Mouse (Mus musculus) thymus, adult 2 months (tissue): ENCODE measurements at regions not wholly inside any gene's neighbourhood (a gene's known extent, or its start where the extent isn't known, plus 50 kb on each side); places are given as distances from the start of the nearest gene placed in this dataset.

Experiments used
- DNase-seq: peaks from one replicate; pipeline ENCODE4 v3.0.0; 2021
- H3K27ac ChIP-seq: fragments of 200-500 bp; 2 replicates; pipeline ENCODE4 v1.5.1; 2012; ENCODE audit warnings: low read length, control low read depth; ENCODE audit not compliant: control insufficient read depth, insufficient read depth
- H3K27me3 ChIP-seq: fragments of 200-500 bp; 2 replicates; pipeline ENCODE4 v1.6.1; 2012; ENCODE audit warnings: mild to moderate bottlenecking, low read length, moderate library complexity, mixed read lengths; ENCODE audit not compliant: control insufficient read depth, insufficient read depth
- H3K36me3 ChIP-seq: fragments of 200-500 bp; 2 replicates; pipeline ENCODE4 v1.6.1; 2012; ENCODE audit warnings: mild to moderate bottlenecking, low read length, moderate library complexity; ENCODE audit not compliant: control insufficient read depth, insufficient read depth
- H3K4me1 ChIP-seq: fragments of 200-500 bp; replicated peaks from 2 replicates; pipeline ENCODE4 v1.6.1; 2012; ENCODE audit warnings: low read length; ENCODE audit not compliant: control insufficient read depth, insufficient read depth
- H3K4me3 ChIP-seq: fragments of 200-500 bp; 2 replicates; pipeline ENCODE4 v1.5.1; 2012; ENCODE audit warnings: mild to moderate bottlenecking, low read length, control low read depth, moderate library complexity; ENCODE audit not compliant: control insufficient read depth, insufficient read depth
- CTCF ChIP-seq: fragments of 200-500 bp; IDR thresholded peaks from 2 replicates; pipeline ENCODE4 v1.5.1; 2012; ENCODE audit warnings: mild to moderate bottlenecking, control low read depth, low read length, moderate library complexity, borderline replicate concordance; ENCODE audit not compliant: control insufficient read depth, poor library complexity, insufficient read depth; ENCODE audit errors: extremely low read depth
- POLR2A ChIP-seq: fragments of 200-500 bp; IDR thresholded peaks from 2 replicates; pipeline ENCODE4 v1.6.1; 2012; ENCODE audit warnings: mild to moderate bottlenecking, low read length, control low read depth, moderate library complexity; ENCODE audit not compliant: control insufficient read depth, poor library complexity, insufficient read depth; ENCODE audit errors: extremely low read depth
- WGBS: fragments of 180-500 bp; shearing (Covaris S2); methylation state at CpG from one replicate; pipeline ENCODE4 v1.1.7; 2018; 5-methylcytosine and 5-hydroxymethylcytosine counted together

DNA sequence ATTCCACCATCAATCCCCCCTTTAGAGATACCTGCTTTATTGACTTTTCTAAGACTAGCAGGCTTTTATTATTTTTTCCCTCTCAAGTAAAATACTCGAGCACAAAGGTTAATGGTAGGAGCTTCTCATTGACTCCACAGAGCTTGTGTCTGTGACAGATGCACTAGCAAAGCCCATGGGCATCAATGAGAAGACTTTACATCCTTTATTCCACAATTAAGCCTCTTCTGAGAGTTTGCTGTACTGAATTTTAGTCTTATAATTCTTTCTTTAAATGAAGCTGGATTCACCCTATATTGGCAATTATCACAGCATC, 119.2 kb upstream of the Fbxl7 start:
- Histone ChIP-seq H3K36me3 (no peaks in the 10 kb centered on the region), H3K27me3 (no peaks in the 10 kb centered on the region), H3K27ac (no peak overlapping the region), H3K4me3 (no peak overlapping the region), H3K4me1 (no peaks in the 10 kb centered on the region)
- whole genome bisulfite sequencing = 76% methylated on average over 1 of the region's 1 CpGs
- no peak for TF ChIP-seq CTCF
- no peak for TF ChIP-seq POLR2A
- DNase-seq = no peak

- H3K36me3 ChIP-seq = no peaks in the 10 kb centered on the region
- H3K4me1 ChIP-seq = no peaks in the 10 kb centered on the region
- no peak overlapping the region for H3K4me3 ChIP-seq
- 93% methylated on average over 5 of the region's 5 CpGs for WGBS
- no peak for TF ChIP-seq CTCF
- TF ChIP-seq POLR2A = no peak
- DNase-seq = no peak
- H3K27ac ChIP-seq = no peak overlapping the region
- H3K27me3 ChIP-seq = no peaks in the 10 kb centered on the region
Observed at GRCm38 (mm10) chr15:27020471-27020870, 125.1 kb upstream of the Fbxl7 start.

- DNase-seq = no peak
- no peaks in the 10 kb centered on the region for H3K36me3 ChIP-seq
- H3K4me1 ChIP-seq = no peaks in the 10 kb centered on the region
- H3K27ac ChIP-seq = no peak overlapping the region
- H3K27me3 ChIP-seq = no peaks in the 10 kb centered on the region
- TF ChIP-seq CTCF (no peak), POLR2A (no peak)
- no peak overlapping the region for H3K4me3 ChIP-seq
- WGBS = 88% methylated on average over 2 of the region's 2 CpGs
Observed at GRCm38 (mm10) chr15:27033261-27033660, 137.9 kb upstream of the Fbxl7 start.

DNA sequence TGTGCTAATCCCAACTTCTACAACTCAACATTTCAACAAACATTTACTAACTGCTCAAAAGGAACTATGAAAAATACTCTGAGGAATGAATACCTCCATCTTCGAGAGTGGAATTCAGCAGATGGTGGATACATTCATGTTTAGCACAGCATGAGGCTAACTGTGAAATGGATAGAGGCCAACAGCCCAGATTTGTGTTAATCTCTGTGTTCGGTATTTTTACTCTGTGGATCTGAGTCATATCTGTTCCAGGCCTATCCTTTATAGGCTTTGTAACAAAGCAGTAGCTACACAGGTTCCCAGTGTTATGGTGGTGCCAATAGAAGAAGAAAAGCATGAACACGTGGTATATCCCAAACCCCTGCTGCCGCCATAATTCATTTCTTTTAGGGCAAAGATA, 148.4 kb upstream of the Fbxl7 start:
- TF ChIP-seq POLR2A = no peak
- Histone ChIP-seq H3K27me3 (no peaks in the 10 kb centered on the region), H3K27ac (no peak overlapping the region), H3K36me3 (no peaks in the 10 kb centered on the region), H3K4me3 (no peak overlapping the region), H3K4me1 (no peaks in the 10 kb centered on the region)
- WGBS = 84% methylated on average over 4 of the region's 4 CpGs
- DNase-seq = no peak

DNA sequence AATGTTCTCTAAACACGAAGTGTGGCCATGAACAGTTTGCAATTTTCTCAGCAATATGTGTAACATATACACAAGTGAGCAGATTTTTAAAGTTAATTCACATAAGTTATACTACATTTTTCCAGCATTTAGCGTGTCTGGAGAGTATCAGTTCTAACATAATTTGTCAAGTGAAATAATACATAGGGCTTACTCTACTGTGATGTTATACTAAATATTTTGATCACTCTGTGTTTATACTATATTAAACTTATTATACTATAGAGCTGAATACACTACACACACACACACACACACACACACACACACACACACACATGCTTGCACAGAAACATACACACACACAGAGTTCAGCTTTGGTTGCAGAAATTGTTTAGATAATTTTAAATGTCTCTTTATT, 155.3 kb upstream of the Fbxl7 start:
- no peak for TF ChIP-seq CTCF
- no peak for TF ChIP-seq POLR2A
- Histone ChIP-seq H3K27ac (no peak overlapping the region), H3K4me3 (no peak overlapping the region), H3K4me1 (no peaks in the 10 kb centered on the region), H3K36me3 (no peaks in the 10 kb centered on the region), H3K27me3 (no peaks in the 10 kb centered on the region)
- no peak for DNase-seq
- 84% methylated on average over 2 of the region's 2 CpGs for WGBS

DNA sequence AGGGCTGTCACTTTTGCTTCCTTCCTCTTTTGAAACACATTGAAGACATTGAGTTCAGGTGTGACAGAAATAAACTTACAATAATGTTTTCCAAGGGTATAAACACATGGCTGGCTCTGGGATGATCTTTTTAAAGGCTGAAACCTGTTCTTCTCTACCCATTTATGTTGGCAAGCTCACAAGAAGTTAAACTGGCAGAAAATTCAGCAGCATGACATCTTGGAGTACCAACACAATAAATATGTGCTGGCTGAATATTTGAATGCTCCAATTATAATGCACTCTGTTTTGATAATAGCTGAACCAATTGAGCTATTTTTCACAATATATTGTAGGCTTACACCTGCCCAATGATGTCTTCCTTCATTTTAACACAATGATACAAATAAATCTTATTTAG, 168.1 kb upstream of the Fbxl7 start:
- H3K27ac ChIP-seq = no peak overlapping the region
- no peak overlapping the region for H3K4me3 ChIP-seq
- H3K36me3 ChIP-seq = no peaks in the 10 kb centered on the region
- no peak for TF ChIP-seq POLR2A
- DNase-seq = no peak
- no peaks in the 10 kb centered on the region for H3K4me1 ChIP-seq
- no peaks in the 10 kb centered on the region for H3K27me3 ChIP-seq

- Histone ChIP-seq H3K27me3 (no peaks in the 10 kb centered on the region), H3K27ac (no peak overlapping the region), H3K4me1 (no peaks in the 10 kb centered on the region), H3K36me3 (no peaks in the 10 kb centered on the region), H3K4me3 (no peak overlapping the region)
- DNase-seq = no peak
- TF ChIP-seq CTCF (no peak), POLR2A (no peak)
- WGBS = 82% methylated on average over 4 of the region's 4 CpGs
Observed at GRCm38 (mm10) chr15:27063971-27064370, 168.6 kb upstream of the Fbxl7 start.
